Mouse (Mus musculus) hindbrain, embryonic 16.5 days (tissue): ENCODE measurements at regions not wholly inside any gene's neighbourhood (a gene's known extent, or its start where the extent isn't known, plus 50 kb on each side); places are given as distances from the start of the nearest gene placed in this dataset.

Source experiments
- ATAC-seq: fragments of 200-750 bp; cut with Nextera tagmentation; 2 replicates; pipeline ENCODE4 v1.8.0; 2017; ENCODE audit warnings: moderate TSS enrichment, moderate library complexity
- H3K27ac ChIP-seq: fragments of 300-500 bp; sonication (generic); 2 replicates; pipeline ENCODE4 v1.5.1; 2014; ENCODE audit warnings: low read depth, mild to moderate bottlenecking, control low read depth, low read length, moderate library complexity
- H3K27me3 ChIP-seq: fragments of 300-500 bp; sonication (generic); replicated peaks from 2 replicates; pipeline ENCODE4 v1.6.1; 2014; ENCODE audit warnings: low read length; ENCODE audit not compliant: control insufficient read depth, insufficient read depth
- H3K36me3 ChIP-seq: fragments of 300-500 bp; sonication (generic); 2 replicates; pipeline ENCODE4 v1.6.1; 2014; ENCODE audit warnings: mild to moderate bottlenecking, low read length, moderate library complexity, mixed read lengths; ENCODE audit not compliant: control insufficient read depth, insufficient read depth
- H3K4me1 ChIP-seq: fragments of 300-500 bp; sonication (generic); 2 replicates; pipeline ENCODE4 v1.6.1; 2014; ENCODE audit warnings: low read depth, low read length; ENCODE audit not compliant: control insufficient read depth, insufficient read depth
- H3K4me2 ChIP-seq: fragments of 300-500 bp; sonication (generic); 2 replicates; pipeline ENCODE4 v1.6.1; 2014; ENCODE audit warnings: mild to moderate bottlenecking, low read length, control low read depth, moderate library complexity
- H3K4me3 ChIP-seq: fragments of 300-500 bp; sonication (generic); 2 replicates; pipeline ENCODE4 v1.5.1; 2014; ENCODE audit warnings: mild to moderate bottlenecking, low read length, control low read depth, moderate library complexity
- H3K9ac ChIP-seq: fragments of 300-500 bp; sonication (generic); 2 replicates; pipeline ENCODE4 v1.6.1; 2014; ENCODE audit warnings: low read depth, mild to moderate bottlenecking, control low read depth, low read length, moderate library complexity
- H3K9me3 ChIP-seq: fragments of 300-500 bp; sonication (generic); 2 replicates; pipeline ENCODE4 v1.6.1; 2014; ENCODE audit warnings: mild to moderate bottlenecking, low read length, moderate library complexity; ENCODE audit not compliant: control insufficient read depth
- WGBS: fragments of 180-500 bp; shearing (Covaris S2); extraction: QIAGEN DNeasy Blood & Tissue Kit; methylation state at CpG from one replicate; pipeline ENCODE4 v1.1.7; 2014; 5-methylcytosine and 5-hydroxymethylcytosine counted together

- ATAC-seq: 0 out of 2 replicates have a peak, but pooled peaks have one; percentile 37
- Histone ChIP-seq H3K36me3 (no peaks in the 10 kb centered on the region), H3K4me1 (peaks cover 3% of the 10 kb centered on the region; the same call in 1 of the 2 replicates), H3K27ac (no peak overlapping the region), H3K27me3 (no peaks in the 10 kb centered on the region), H3K9ac (no peak overlapping the region), H3K9me3 (no peaks in the 10 kb centered on the region), H3K4me3 (no peak overlapping the region), H3K4me2 (no peak overlapping the region)
- WGBS: 41% methylated on average over 5 of the region's 5 CpGs
These were observed 467.7 kb upstream of the Rag2 start for GRCm38 (mm10) chr2:101156755-101157271.

- Histone ChIP-seq H3K4me1 (peaks cover 3% of the 10 kb centered on the region; the same call in 1 of the 2 replicates), H3K4me3 (no peak overlapping the region), H3K9ac (no peak overlapping the region), H3K36me3 (no peaks in the 10 kb centered on the region), H3K27ac (no peak overlapping the region), H3K9me3 (no peaks in the 10 kb centered on the region), H3K4me2 (no peak overlapping the region), H3K27me3 (no peaks in the 10 kb centered on the region)
- ATAC-seq: no peak
- 28% methylated on average over 4 of the region's 4 CpGs for WGBS
These were observed 465.2 kb upstream of the Rag2 start for GRCm38 (mm10) chr2:101159276-101159675.

- Histone ChIP-seq H3K27me3 (no peaks in the 10 kb centered on the region; the same call in 1 of the 2 replicates), H3K27ac (no peak overlapping the region), H3K4me3 (no peak overlapping the region), H3K36me3 (no peaks in the 10 kb centered on the region), H3K4me2 (no peak overlapping the region), H3K9me3 (no peaks in the 10 kb centered on the region), H3K9ac (no peak overlapping the region), H3K4me1 (no peaks in the 10 kb centered on the region)
- WGBS: 45% methylated on average over 6 of the region's 6 CpGs
- ATAC-seq: peak; percentile 85
These were observed 458.6 kb upstream of the Rag2 start for GRCm38 (mm10) chr2:101165942-101166341.

- peaks cover 2% of the 10 kb centered on the region; the same call in 1 of the 2 replicates for H3K4me1 ChIP-seq
- no peak overlapping the region for H3K9ac ChIP-seq
- peaks cover 2% of the 10 kb centered on the region; the same call in 1 of the 2 replicates for H3K27me3 ChIP-seq
- no peak overlapping the region for H3K27ac ChIP-seq
- no peaks in the 10 kb centered on the region for H3K9me3 ChIP-seq
- peak; percentile 92 for ATAC-seq
- 9% methylated on average over 6 of the region's 6 CpGs for WGBS
- H3K36me3 ChIP-seq: no peaks in the 10 kb centered on the region
- H3K4me2 ChIP-seq: no peak overlapping the region
- no peak overlapping the region for H3K4me3 ChIP-seq
These were observed 451.7 kb upstream of the Rag2 start for GRCm38 (mm10) chr2:101172806-101173205.

GRCm38 (mm10) chr2:101175124-101175523, 449.4 kb upstream of the Rag2 start:
- Histone ChIP-seq H3K27ac (no peak overlapping the region), H3K36me3 (no peaks in the 10 kb centered on the region), H3K4me2 (no peak overlapping the region), H3K9me3 (no peaks in the 10 kb centered on the region), H3K27me3 (peaks cover 2% of the 10 kb centered on the region; the same call in 1 of the 2 replicates), H3K9ac (no peak overlapping the region), H3K4me3 (no peak overlapping the region), H3K4me1 (peaks cover 2% of the 10 kb centered on the region; the same call in 1 of the 2 replicates)
- 93% methylated on average over 3 of the region's 3 CpGs for WGBS
- ATAC-seq: no peak

- H3K9ac ChIP-seq: no peak overlapping the region
- 84% methylated on average over 3 of the region's 3 CpGs for WGBS
These were observed 417.9 kb upstream of the Rag2 start for GRCm38 (mm10) chr2:101206637-101207036.

GRCm38 (mm10) chr2:101209136-101209535, 415.4 kb upstream of the Rag2 start:
- Histone ChIP-seq H3K4me3 (no peak overlapping the region), H3K9ac (no peak overlapping the region), H3K4me1 (no peaks in the 10 kb centered on the region), H3K36me3 (no peaks in the 10 kb centered on the region), H3K9me3 (no peaks in the 10 kb centered on the region), H3K27ac (no peak overlapping the region), H3K4me2 (no peak overlapping the region), H3K27me3 (no peaks in the 10 kb centered on the region)
- 61% methylated on average over 4 of the region's 4 CpGs for WGBS
- no peak for ATAC-seq

More at GRCm38 (mm10) chr2:101206637-101207036, 417.9 kb upstream of the Rag2 start:
- Histone ChIP-seq H3K27ac (no peak overlapping the region), H3K4me3 (no peak overlapping the region), H3K4me1 (no peaks in the 10 kb centered on the region), H3K36me3 (no peaks in the 10 kb centered on the region), H3K4me2 (no peak overlapping the region), H3K9me3 (no peaks in the 10 kb centered on the region), H3K27me3 (no peaks in the 10 kb centered on the region)
- no peak for ATAC-seq

- H3K4me2 ChIP-seq: no peak overlapping the region
- H3K9ac ChIP-seq: no peak overlapping the region
- no peak overlapping the region for H3K4me3 ChIP-seq
- H3K36me3 ChIP-seq: no peaks in the 10 kb centered on the region
- H3K27ac ChIP-seq: no peak overlapping the region
- no peaks in the 10 kb centered on the region for H3K27me3 ChIP-seq
- H3K4me1 ChIP-seq: no peaks in the 10 kb centered on the region
- peak; percentile 77; the same call in 1 of the 2 replicates for ATAC-seq
- H3K9me3 ChIP-seq: no peaks in the 10 kb centered on the region
These were observed 403.8 kb upstream of the Rag2 start for GRCm38 (mm10) chr2:101220759-101221158.

GRCm38 (mm10) chr2:101242983-101243382, 381.5 kb upstream of the Rag2 start:
- Histone ChIP-seq H3K27ac (no peak overlapping the region), H3K9me3 (no peaks in the 10 kb centered on the region), H3K36me3 (no peaks in the 10 kb centered on the region), H3K9ac (no peak overlapping the region), H3K27me3 (no peaks in the 10 kb centered on the region), H3K4me1 (no peaks in the 10 kb centered on the region), H3K4me3 (no peak overlapping the region), H3K4me2 (no peak overlapping the region)
- no peak for ATAC-seq
- WGBS: 82% methylated on average over 3 of the region's 3 CpGs
